Comparison of ENCODE assay signal across 8 mouse cellular contexts in the genomic region with DNA sequence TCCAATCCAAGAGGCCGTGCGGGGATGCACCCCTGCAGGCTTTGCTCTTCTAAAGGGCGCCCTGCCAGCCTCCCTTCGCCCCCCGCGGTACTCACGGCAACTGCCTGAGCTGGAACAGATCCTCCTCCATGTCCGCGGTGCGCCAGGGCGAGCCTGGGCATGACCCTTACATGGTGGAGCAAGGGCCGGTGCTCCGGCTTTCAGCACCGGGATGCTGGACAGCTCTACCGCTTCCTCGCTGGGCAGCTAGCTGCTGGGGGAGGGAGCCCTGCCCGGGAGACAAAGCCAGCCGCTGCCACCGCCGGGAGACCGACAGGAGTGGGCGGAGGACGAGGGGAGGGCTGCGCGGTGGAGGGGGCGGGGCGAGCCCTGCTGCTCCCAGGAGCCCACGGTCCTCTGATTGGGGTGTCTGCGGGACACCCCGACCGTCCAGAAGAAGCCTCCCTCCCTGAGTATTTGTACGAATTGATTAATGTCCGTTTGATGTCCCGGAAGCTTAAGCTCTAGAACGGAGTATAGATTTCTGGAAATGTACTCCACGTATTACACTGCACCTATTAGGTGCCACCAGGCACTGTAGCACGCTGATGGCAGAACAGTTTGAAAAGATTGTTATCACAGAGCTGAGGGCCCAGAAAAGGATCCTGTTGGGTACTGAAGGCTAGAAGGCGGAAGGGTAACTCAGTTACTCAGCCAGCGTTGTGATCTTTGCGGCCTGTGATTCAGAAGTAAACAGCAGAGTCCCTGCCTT. TPM values are rescaled to one million over a fixed set of nuclear protein-coding genes. Genes with fewer than 3 reads are reported as not detected.
DNase-seq lines count a peak whose midpoint lies in the region; ATAC-seq and TF ChIP-seq lines count a peak whose summit lies in the region.
"Had no signal": no experiment of that assay in that cellular context is flagged by ENCODE, and none has a peak within 500 bp of the region (broad histone marks: within the 10 kb centered on the region; RNA-seq: fewer than 3 reads in every experiment).

Gene Svop, minus strand, starts transcription at position 514 of the 751 bp plus-strand sequence.

- H3K36me3 ChIP-seq in embryonic facial prominence, embryonic 10.5 days (replicated peaks), result no peaks in the 10 kb centered on the region
- no peaks in the 10 kb centered on the region for H3K36me3 ChIP-seq in kidney, adult 2 months (ENCODE audit: control insufficient read depth, insufficient read depth, low read length)
- H3K36me3 ChIP-seq in limb, embryonic 10.5 days, result no peaks in the 10 kb centered on the region
- no peaks in the 10 kb centered on the region for H3K36me3 ChIP-seq in midbrain, embryonic 13.5 days

- H3K4me1 ChIP-seq in embryonic facial prominence, embryonic 10.5 days, result peaks cover 13% of the 10 kb centered on the region
- H3K4me1 ChIP-seq in kidney, adult 2 months (ENCODE audit: control insufficient read depth, insufficient read depth, low read length), result no peaks in the 10 kb centered on the region
- peaks cover 11% of the 10 kb centered on the region for H3K4me1 ChIP-seq in limb, embryonic 10.5 days
- peaks cover 28% of the 10 kb centered on the region for H3K4me1 ChIP-seq in midbrain, embryonic 13.5 days (replicated peaks)

- peak within 1 kb of the TSS; percentile 95 for H3K9ac ChIP-seq in midbrain, embryonic 13.5 days (replicated peaks)

- WGBS in embryonic facial prominence, embryonic 10.5 days, result 2% methylated on average over 40 of the region's 40 CpGs
- WGBS in kidney, adult 2 months, result 4% methylated on average over 38 of the region's 40 CpGs
- WGBS in limb, embryonic 10.5 days, result 3% methylated on average over 40 of the region's 40 CpGs
- WGBS in midbrain, embryonic 13.5 days, result 3% methylated on average over 40 of the region's 40 CpGs

- no peak for TF ChIP-seq CTCF in kidney, adult 2 months (conservative IDR thresholded peaks at IDR 0.05; ENCODE audit: insufficient read depth, insufficient read length, low read depth, low read length)

- peak within 1 kb of the TSS; percentile 64 for H3K4me2 ChIP-seq in midbrain, embryonic 13.5 days (replicated peaks)

- peak within 1 kb of the TSS; percentile 49 for H3K4me3 ChIP-seq in embryonic facial prominence, embryonic 10.5 days
- H3K4me3 ChIP-seq in kidney, adult 2 months (ENCODE audit: insufficient read depth, low read depth, low read length), result no peak within 1 kb of the TSS
- peak within 1 kb of the TSS; percentile 40 for H3K4me3 ChIP-seq in limb, embryonic 10.5 days
- peak within 1 kb of the TSS; percentile 79 for H3K4me3 ChIP-seq in midbrain, embryonic 13.5 days (replicated peaks)

- TF ChIP-seq POLR2A in kidney, adult 2 months (IDR thresholded peaks at IDR 0.05; ENCODE audit: low read depth, low read length), result no peak

- H3K27me3 ChIP-seq in embryonic facial prominence, embryonic 10.5 days (replicated peaks; ENCODE audit: low read depth, poor library complexity, severe bottlenecking), result peaks cover 21% of the 10 kb centered on the region
- no peaks in the 10 kb centered on the region for H3K27me3 ChIP-seq in kidney, adult 2 months (replicated peaks; ENCODE audit: control insufficient read depth, insufficient read depth, low read length)
- H3K27me3 ChIP-seq in limb, embryonic 10.5 days (ENCODE audit: low read depth, poor library complexity, severe bottlenecking), result peaks cover 7% of the 10 kb centered on the region; the same call in 1 of the 2 replicates
- H3K27me3 ChIP-seq in midbrain, embryonic 13.5 days, result peaks cover 6% of the 10 kb centered on the region; the same call in 1 of the 2 replicates

- ATAC-seq in midbrain, embryonic 13.5 days, result peak; percentile 88

- H3K9me3 ChIP-seq in embryonic facial prominence, embryonic 10.5 days, result no peaks in the 10 kb centered on the region
- no peaks in the 10 kb centered on the region for H3K9me3 ChIP-seq in limb, embryonic 10.5 days (replicated peaks)
- H3K9me3 ChIP-seq in midbrain, embryonic 13.5 days, result no peaks in the 10 kb centered on the region

- peak within 1 kb of the TSS; percentile 57 for H3K27ac ChIP-seq in embryonic facial prominence, embryonic 10.5 days (replicated peaks)
- no peak within 1 kb of the TSS for H3K27ac ChIP-seq in kidney, adult 2 months (ENCODE audit: insufficient read depth, low read depth, low read length)
- no peak within 1 kb of the TSS for H3K27ac ChIP-seq in limb, embryonic 10.5 days
- peak within 1 kb of the TSS; percentile 96 for H3K27ac ChIP-seq in midbrain, embryonic 13.5 days

- DNase-seq in adrenal gland, postnatal 25 days, result peak; percentile 86
- peak; percentile 92 for DNase-seq in embryonic facial prominence, embryonic 10.5 days (ENCODE audit: low spot score)
- peak; percentile 22 for DNase-seq in heart, adult 8-10 months (ENCODE audit: low spot score)
- DNase-seq in kidney, adult 2 months, result peak; percentile 73
- DNase-seq in limb, embryonic 10.5 days (ENCODE audit: low spot score), result peak; percentile 90
- DNase-seq in spleen, postnatal 4 days (ENCODE audit: low spot score in 2 of 2), result peak; percentile 50 to 80

RNA-seq across cellular contexts. Expression of gene Svop, which starts in this region (rescaled TPM):
- 2.6 and 3.1 TPM in 2 replicates for total RNA-seq in adrenal gland, postnatal 25 days (2021)
- polyA plus RNA-seq in embryonic facial prominence, embryonic 10.5 days (2016; fragmentation: Nextera tagmentation; extraction: Ambion mirVana), result 4.2 and 4.4 TPM in 2 replicates
- not detected for total RNA-seq in heart, adult 8-10 months (2022)
- polyA plus RNA-seq in kidney, adult 2 months (2012; rRNA removed), result 0.34 and 0.45 TPM in 2 replicates
- polyA plus RNA-seq in limb, embryonic 10.5 days (2016; fragmentation: Nextera tagmentation; extraction: Ambion mirVana), result 0.08 TPM in 1 of 2 replicates, not detected in the other
- polyA plus RNA-seq in midbrain, embryonic 13.5 days (2015; fragmentation: Nextera tagmentation; extraction: Ambion mirVana), result 79.3 and 82.7 TPM in 2 replicates
- total RNA-seq: neutrophil, adult 5-6 weeks had no signal

Comparison
In these comparisons a context has a peak if more than half of its experiments do, and no peak if none do; other contexts are left out.
1. RNA of gene Svop (polyA plus RNA-seq): 79.3 to 82.7 TPM in midbrain, embryonic 13.5 days; 4.2 to 4.4 TPM in embryonic facial prominence, embryonic 10.5 days, 0.34 to 0.45 TPM in kidney, adult 2 months and 0.08 TPM in limb, embryonic 10.5 days; every median in the first group is over 10 times any median in the second.
2. Peak in DNase-seq in heart, adult 8-10 months; RNA of the gene not detected or under 1 TPM.
3. Peak in DNase-seq in kidney, adult 2 months; RNA of the gene not detected or under 1 TPM.
4. Peak in DNase-seq and H3K4me3 ChIP-seq in limb, embryonic 10.5 days; RNA of the gene not detected or under 1 TPM.
5. DNase-seq: peak in every context shown above with its lines; median percentile 92 in embryonic facial prominence, embryonic 10.5 days; 90 in limb, embryonic 10.5 days; 86 in adrenal gland, postnatal 25 days; 73 in kidney, adult 2 months; 65 in spleen, postnatal 4 days; 22 in heart, adult 8-10 months.
6. H3K27ac ChIP-seq: peak in embryonic facial prominence, embryonic 10.5 days (single experiment) and midbrain, embryonic 13.5 days (single experiment); none in kidney, adult 2 months (single experiment) and limb, embryonic 10.5 days (single experiment).